Mouse (Mus musculus) megakaryocyte, embryonic 14.5 days (primary cell): ENCODE data around the gene Slc22a23.

Source experiments
- FLI1 ChIP-seq: IDR thresholded peaks from 2 replicates; pipeline ENCODE4 v1.6.1; 2012; ENCODE audit warnings: low read length, inconsistent platforms, mixed read lengths
- GATA1 ChIP-seq: IDR thresholded peaks from 3 replicates; pipeline ENCODE4 v1.6.1; 2012; ENCODE audit warnings: mixed read lengths, low read length, inconsistent platforms, borderline replicate concordance

DNA sequence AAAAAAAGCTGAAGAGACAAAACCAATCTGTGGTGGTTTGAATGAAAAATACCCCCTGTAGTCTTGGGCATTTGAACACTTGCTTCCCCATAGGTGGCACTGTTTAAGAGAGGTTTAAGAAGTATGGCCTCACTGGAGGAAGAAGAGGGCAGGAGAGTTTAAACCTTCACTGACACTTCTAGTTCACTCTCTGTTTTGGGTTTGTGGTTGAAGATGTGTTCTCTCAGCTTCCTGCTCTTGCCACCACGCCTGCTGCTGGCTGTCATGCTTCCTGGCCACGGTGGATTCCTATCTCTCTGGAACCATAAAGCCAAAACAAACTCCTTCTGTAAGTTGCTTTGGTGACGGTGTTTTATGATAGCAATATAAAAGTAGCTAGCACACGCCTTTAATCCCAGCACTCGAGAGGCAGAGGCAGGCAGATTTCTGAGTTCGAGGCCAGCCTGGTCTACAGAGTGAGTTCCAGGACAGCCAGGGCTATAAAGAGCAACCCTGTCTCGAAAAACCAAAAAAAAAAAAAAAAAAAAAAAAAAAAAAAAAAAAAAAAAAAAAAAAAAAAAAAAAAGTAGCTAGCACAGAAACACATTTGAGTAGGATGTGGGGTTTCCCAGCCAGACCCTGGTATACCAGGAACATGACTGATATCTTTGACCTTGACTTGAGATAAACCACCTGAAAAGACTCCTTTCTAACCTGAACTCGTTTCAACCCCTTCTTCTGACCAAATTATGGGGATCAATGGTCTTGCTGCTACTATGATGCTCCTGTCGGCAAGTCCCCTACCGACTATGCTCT lies 10.0 kb upstream of the Slc22a23 start:
- TF ChIP-seq GATA1 (no peak), FLI1 (no peak)
